Mouse (Mus musculus) MEL (cell line): ENCODE results near the gene Usp3. TPM values are rescaled to one million over a fixed set of nuclear protein-coding genes. Genes with fewer than 3 reads are reported as not detected.

ENCODE experiments used
- DNase-seq: peaks from one replicate; pipeline ENCODE4 v3.0.0; 2011; ENCODE audit warnings: low read depth, low spot score
- H3K27ac ChIP-seq: 2 replicates; pipeline ENCODE4 v1.5.1; 2012; ENCODE audit warnings: low read depth, mild to moderate bottlenecking, control low read depth, low read length, moderate library complexity; ENCODE audit not compliant: control insufficient read depth
- H3K27me3 ChIP-seq, 2 experiments: fragments of 150-350 bp in 1 of 2; sonication (generic) in 1 of 2; 2 replicates each; pipeline ENCODE4 v1.6.1; 2012; ENCODE audit warnings: low read length in 2 of 2, mild to moderate bottlenecking in 2 of 2, improper control_type of control experiment in 1 of 2, moderate library complexity in 1 of 2; ENCODE audit not compliant: insufficient read depth in 2 of 2, control insufficient read depth in 1 of 2
- H3K36me3 ChIP-seq, 2 experiments: 2 replicates each; pipeline ENCODE4 v1.6.1; 2012 to 2014; ENCODE audit warnings: low read length in 2 of 2, improper control_type of control experiment in 1 of 2, inconsistent platforms in 1 of 2, mild to moderate bottlenecking in 1 of 2; ENCODE audit not compliant: insufficient read depth in 2 of 2, control insufficient read depth in 1 of 2
- H3K4me1 ChIP-seq, 2 experiments: fragments of 150-350 bp in 1 of 2; sonication (generic) in 1 of 2; 2 replicates each; pipeline ENCODE4 v1.6.1; 2012; ENCODE audit warnings: low read length in 2 of 2, improper control_type of control experiment in 1 of 2, mild to moderate bottlenecking in 1 of 2; ENCODE audit not compliant: insufficient read depth in 2 of 2, control insufficient read depth in 1 of 2
- H3K4me3 ChIP-seq, 2 experiments: fragments of 150-350 bp in 1 of 2; sonication (generic) in 1 of 2; 2 replicates each; pipeline ENCODE4 v1.5.1; 2012; ENCODE audit warnings: low read depth in 2 of 2, low read length in 2 of 2, mild to moderate bottlenecking in 2 of 2, moderate library complexity in 2 of 2, control low read depth in 1 of 2, improper control_type of control experiment in 1 of 2; ENCODE audit not compliant: control insufficient read depth in 1 of 2, insufficient read depth in 1 of 2
- H3K79me2 ChIP-seq: 2 replicates; pipeline ENCODE4 v1.6.1; 2012; ENCODE audit warnings: mild to moderate bottlenecking, low read length, moderate library complexity; ENCODE audit not compliant: control insufficient read depth, poor library complexity, insufficient read depth
- H3K9ac ChIP-seq: 2 replicates; pipeline ENCODE4 v1.6.1; 2012; ENCODE audit warnings: low read depth, mild to moderate bottlenecking, control low read depth, low read length, moderate library complexity; ENCODE audit not compliant: control insufficient read depth, poor library complexity, severe bottlenecking
- H3K9me3 ChIP-seq: fragments of 150-350 bp; sonication (generic); replicated peaks from 2 replicates; pipeline ENCODE4 v1.6.1; 2012; ENCODE audit warnings: mild to moderate bottlenecking, low read length, improper control_type of control experiment, moderate library complexity; ENCODE audit not compliant: insufficient read depth
- BHLHE40 ChIP-seq: IDR thresholded peaks from 2 replicates; pipeline ENCODE4 v1.6.1; 2012; ENCODE audit warnings: low read depth, mild to moderate bottlenecking, inconsistent platforms, low read length, improper control_type of control experiment, borderline replicate concordance
- CHD2 ChIP-seq: IDR thresholded peaks from 2 replicates; pipeline ENCODE4 v1.6.1; 2011; ENCODE audit warnings: low read length, improper control_type of control experiment
- CTCF ChIP-seq, 3 experiments: IDR thresholded peaks in 2 of 3; conservative IDR thresholded peaks in 1 of 3; 2 replicates each; pipeline ENCODE4 v1.5.1; 2011 to 2012; ENCODE audit warnings: low read length in 3 of 3, low read depth in 2 of 3, mild to moderate bottlenecking in 2 of 3, improper control_type of control experiment in 1 of 3, inconsistent platforms in 1 of 3, mixed read lengths in 1 of 3, moderate library complexity in 1 of 3; ENCODE audit not compliant: control insufficient read depth in 1 of 3, insufficient read depth in 1 of 3, poor library complexity in 1 of 3, severe bottlenecking in 1 of 3
- EP300 ChIP-seq, 2 experiments: IDR thresholded peaks; 2 replicates each; pipeline ENCODE4 v1.6.1; 2011; ENCODE audit warnings: improper control_type of control experiment in 2 of 2, low read length in 2 of 2, low read depth in 1 of 2, mild to moderate bottlenecking in 1 of 2
- GABPA ChIP-seq: IDR thresholded peaks from 2 replicates; pipeline ENCODE4 v1.6.1; 2012; ENCODE audit warnings: low read depth, mild to moderate bottlenecking, inconsistent platforms, low read length, improper control_type of control experiment, moderate library complexity
- MAFK ChIP-seq: IDR thresholded peaks from 2 replicates; pipeline ENCODE4 v1.6.1; 2011; ENCODE audit warnings: low read depth, mild to moderate bottlenecking, low read length, improper control_type of control experiment, borderline replicate concordance
- MAX ChIP-seq: IDR thresholded peaks from 2 replicates; pipeline ENCODE4 v1.6.1; 2011; ENCODE audit warnings: low read length, improper control_type of control experiment
- POLR2A ChIP-seq, 2 experiments: IDR thresholded peaks; 2 replicates each; pipeline ENCODE4 v1.6.1; 2011 to 2012; ENCODE audit warnings: low read length in 2 of 2, mild to moderate bottlenecking in 2 of 2, control low read depth in 1 of 2, improper control_type of control experiment in 1 of 2, low read depth in 1 of 2, moderate library complexity in 1 of 2; ENCODE audit not compliant: control insufficient read depth in 1 of 2, insufficient read depth in 1 of 2, poor library complexity in 1 of 2
- SIN3A ChIP-seq: IDR thresholded peaks from 2 replicates; pipeline ENCODE4 v1.6.1; 2012; ENCODE audit warnings: low read length, improper control_type of control experiment, inconsistent platforms
- UBTF ChIP-seq: IDR thresholded peaks from 2 replicates; pipeline ENCODE4 v1.6.1; 2012; ENCODE audit warnings: low read depth, mild to moderate bottlenecking, inconsistent platforms, low read length, improper control_type of control experiment, moderate library complexity, borderline replicate concordance; ENCODE audit not compliant: insufficient read depth
- ZC3H11A ChIP-seq: IDR thresholded peaks from 2 replicates; pipeline ENCODE4 v1.6.1; 2012; ENCODE audit warnings: low read depth, mild to moderate bottlenecking, inconsistent platforms, low read length, improper control_type of control experiment
- ZMIZ1 ChIP-seq: IDR thresholded peaks from 2 replicates; pipeline ENCODE4 v1.6.1; 2012; ENCODE audit warnings: low read depth, mild to moderate bottlenecking, inconsistent platforms, low read length, improper control_type of control experiment, moderate library complexity
- ZNF384 ChIP-seq: IDR thresholded peaks from 2 replicates; pipeline ENCODE4 v1.6.1; 2012; ENCODE audit warnings: low read depth, mild to moderate bottlenecking, inconsistent platforms, low read length, improper control_type of control experiment
- polyA plus RNA-seq, 2 experiments: library from polyadenylated mRNA; stranded (reverse) in 1 of 2; unstranded in 1 of 2; fragments of >175 nt in 1 of 2; fragments of >200 nt in 1 of 2; gene quantifications; 2 replicates each; pipeline versions ENCODE4 v1.2.1 to v1.2.4; 2012; ENCODE audit warnings: low replicate concordance in 2 of 2, low read depth in 1 of 2; ENCODE audit not compliant: insufficient read length in 2 of 2, insufficient read depth in 1 of 2, missing spikeins in 1 of 2
- total RNA-seq: library from RNA; depleted of rRNA; stranded (reverse); fragments of 300-350 nt; gene quantifications from 2 replicates; pipeline ENCODE4 v1.2.3, GENCODE M21; 2012

The Usp3 gene
- total and polyA plus RNA-seq, 3 experiments: 9.8 to 534 (median 22.0) TPM

GRCm38 (mm10) chr9:66517746-66518145 lies 75.2 kb downstream of the Usp3 start:
- Histone ChIP-seq H3K9ac (no peak overlapping the region), H3K4me1 (peaks cover 0 to 1% of the 10 kb centered on the region in 2 experiments; a peak in 2 of 4 replicates), H3K36me3 (peaks cover 0 to 1% of the 10 kb centered on the region in 2 experiments; a peak in 2 of 4 replicates)

DNA sequence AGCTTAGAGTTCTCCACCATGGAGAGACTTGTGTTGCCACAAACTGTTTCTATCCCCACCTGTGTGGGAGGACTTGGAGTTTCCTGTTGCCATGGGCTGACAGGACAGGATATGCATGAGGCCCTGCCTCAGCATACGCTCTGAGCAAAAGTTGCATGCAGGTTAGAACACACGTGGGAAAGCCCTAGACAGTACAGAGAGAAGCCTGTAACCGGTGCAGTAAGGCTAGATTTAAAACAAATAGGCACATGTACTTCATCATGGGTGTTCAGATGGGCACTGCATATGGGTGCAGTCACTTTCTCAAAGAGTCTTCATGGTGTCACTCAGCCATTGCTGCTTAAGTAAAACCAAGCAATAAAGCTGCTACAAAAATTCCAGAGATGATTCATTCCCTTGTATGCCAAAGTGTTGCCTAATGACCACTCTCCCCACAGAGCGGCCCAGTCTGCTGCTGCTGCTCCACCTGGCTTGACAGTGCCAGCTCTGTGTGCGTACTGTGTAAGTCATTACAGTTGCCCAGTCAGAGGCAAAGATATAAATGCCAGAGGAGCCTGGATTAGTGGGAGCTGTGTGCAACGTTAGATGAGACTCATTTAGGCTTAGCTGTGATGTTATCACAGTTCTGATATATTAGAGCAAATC lies 76.5 kb downstream of the Usp3 start:
- Histone ChIP-seq H3K9me3 (no peaks in the 10 kb centered on the region), H3K36me3 (peaks cover 0 to 3% of the 10 kb centered on the region in 2 experiments; a peak in 2 of 4 replicates), H3K27ac (no peak overlapping the region), H3K79me2 (peaks cover 4% of the 10 kb centered on the region; the same call in 1 of the 2 replicates), H3K27me3 (no peaks in the 10 kb centered on the region), H3K4me3 (no peak overlapping the region), H3K4me1 (peaks cover 0 to 4% of the 10 kb centered on the region in 2 experiments; a peak in 2 of 4 replicates), H3K9ac (no peak overlapping the region)
- no peak for DNase-seq
- TF ChIP-seq UBTF (no peak), BHLHE40 (no peak), EP300 (IDR thresholded peaks at IDR 0.05; ENCODE audit: low read depth in 1 of 2, low read length in 2 of 2) (no peak), CTCF (IDR thresholded peaks at IDR 0.05 in 2 of 3, conservative IDR thresholded peaks at IDR 0.05 in 1 of 3; ENCODE audit: control insufficient read depth in 1 of 3, insufficient read depth in 1 of 3, low read depth in 2 of 3, low read length in 3 of 3, poor library complexity in 1 of 3, severe bottlenecking in 1 of 3) (no peak), MAFK (no peak), POLR2A (IDR thresholded peaks at IDR 0.05; ENCODE audit: control insufficient read depth in 1 of 2, insufficient read depth in 1 of 2, low read depth in 1 of 2, low read length in 2 of 2, poor library complexity in 1 of 2) (no peak), SIN3A (no peak), GABPA (no peak), CHD2 (no peak), ZMIZ1 (no peak), MAX (no peak)

More at GRCm38 (mm10) chr9:66517746-66518145, 75.2 kb downstream of the Usp3 start:
- TF ChIP-seq ZC3H11A: no peak
- TF ChIP-seq ZNF384: no peak
- TF ChIP-seq CHD2: no peak
- TF ChIP-seq UBTF: no peak
- TF ChIP-seq CTCF (IDR thresholded peaks at IDR 0.05 in 2 of 3, conservative IDR thresholded peaks at IDR 0.05 in 1 of 3; ENCODE audit: control insufficient read depth in 1 of 3, insufficient read depth in 1 of 3, low read depth in 2 of 3, low read length in 3 of 3, poor library complexity in 1 of 3, severe bottlenecking in 1 of 3): no peak
- Histone ChIP-seq H3K9me3 (no peaks in the 10 kb centered on the region), H3K79me2 (no peaks in the 10 kb centered on the region), H3K27me3 (no peaks in the 10 kb centered on the region), H3K4me3 (no peak overlapping the region), H3K27ac (no peak overlapping the region)
- no peak for DNase-seq
